Mouse (Mus musculus) erythroblast, embryonic 14.5 days (primary cell): ENCODE results near the gene Cmtr1. TPM values are rescaled to one million over a fixed set of nuclear protein-coding genes. Genes with fewer than 3 reads are reported as not detected.

ENCODE experiments used
- H3K27me3 ChIP-seq: 2 replicates; pipeline ENCODE4 v1.6.1; 2012; ENCODE audit warnings: inconsistent platforms; ENCODE audit not compliant: control insufficient read depth
- H3K36me3 ChIP-seq: 2 replicates; pipeline ENCODE4 v1.6.1; 2012; ENCODE audit warnings: mild to moderate bottlenecking, inconsistent platforms; ENCODE audit not compliant: control insufficient read depth
- H3K4me1 ChIP-seq: 2 replicates; pipeline ENCODE4 v1.6.1; 2012; ENCODE audit warnings: inconsistent platforms; ENCODE audit not compliant: control insufficient read depth
- H3K4me3 ChIP-seq: replicated peaks from 2 replicates; pipeline ENCODE3; 2012; ENCODE audit warnings: moderate library complexity, mild to moderate bottlenecking, inconsistent platforms
- H3K9me3 ChIP-seq: 2 replicates; pipeline ENCODE4 v1.6.1; 2012; ENCODE audit warnings: low read length, inconsistent platforms, mixed read lengths; ENCODE audit not compliant: control insufficient read depth
- GATA1 ChIP-seq: IDR thresholded peaks from 2 replicates; pipeline ENCODE4 v1.6.1; 2012; ENCODE audit warnings: low read length, inconsistent platforms, mixed read lengths
- TAL1 ChIP-seq: IDR thresholded peaks from 3 replicates; pipeline ENCODE4 v1.6.1; 2012; ENCODE audit warnings: low read length, inconsistent platforms, mixed read lengths
- polyA plus RNA-seq: library from polyadenylated mRNA; stranded (reverse); fragments of >175 nt; gene quantifications from 2 replicates; pipeline ENCODE4 v1.2.3, GENCODE M21; 2012

Gene Cmtr1
- polyA plus RNA-seq, 1 experiment = 4.5 TPM

DNA sequence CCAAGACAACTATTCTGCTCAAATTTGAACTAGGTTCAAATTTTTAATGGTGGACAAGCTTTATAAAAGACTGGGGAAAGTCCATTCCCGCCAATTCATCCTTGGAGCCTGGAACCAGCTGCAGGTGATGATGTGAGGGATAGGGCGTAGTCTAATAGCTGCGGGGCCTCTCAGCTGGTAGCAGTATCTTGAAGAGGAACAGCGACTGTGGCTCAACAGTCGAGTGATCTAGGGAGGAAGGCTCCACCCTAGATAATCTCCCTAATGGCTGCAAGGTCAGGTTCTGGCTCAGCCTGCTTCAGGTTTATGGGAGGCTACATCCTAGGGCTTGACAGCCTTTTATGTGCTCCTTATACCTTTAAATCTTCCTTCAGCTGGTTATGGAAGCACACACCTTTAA, 30.8 kb upstream of the Cmtr1 start:
- H3K4me1 ChIP-seq = peaks cover 48% of the 10 kb centered on the region
- TF ChIP-seq GATA1 = 0 out of 2 replicates have a peak, but pooled peaks have one; percentile 21
- no peak for TF ChIP-seq TAL1
- no peaks in the 10 kb centered on the region for H3K27me3 ChIP-seq
- H3K9me3 ChIP-seq = no peaks in the 10 kb centered on the region
- H3K36me3 ChIP-seq = peaks cover 99% of the 10 kb centered on the region
- peak overlapping the region; percentile 19 for H3K4me3 ChIP-seq

DNA sequence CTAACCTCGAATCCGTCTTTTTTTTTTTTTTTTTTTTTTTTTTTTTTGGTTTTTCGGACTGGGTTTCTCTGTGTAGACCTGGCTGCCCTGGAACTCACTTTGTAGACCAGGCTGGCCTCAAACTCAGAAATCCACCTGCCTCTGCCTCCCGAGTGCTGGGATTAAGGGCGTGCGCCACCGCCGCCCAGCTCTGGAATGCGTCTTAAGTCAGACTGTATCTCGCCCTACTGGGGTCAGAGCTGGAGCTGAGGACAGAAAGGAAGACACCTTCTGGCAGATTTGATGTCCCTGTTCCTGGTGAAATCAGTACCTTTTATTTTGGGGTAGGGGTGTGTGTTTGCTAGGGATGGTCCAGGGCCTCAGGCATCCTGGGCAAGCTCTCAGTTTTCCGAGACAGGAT, 28.1 kb upstream of the Cmtr1 start:
- Histone ChIP-seq H3K27me3 (no peaks in the 10 kb centered on the region), H3K36me3 (peaks cover 99% of the 10 kb centered on the region), H3K9me3 (no peaks in the 10 kb centered on the region), H3K4me1 (peaks cover 66% of the 10 kb centered on the region), H3K4me3 (no peak overlapping the region)
- no peak for TF ChIP-seq GATA1
- TF ChIP-seq TAL1 = no peak

GRCm38 (mm10) chr17:29635492-29635891, 24.9 kb upstream of the Cmtr1 start:
- no peaks in the 10 kb centered on the region for H3K27me3 ChIP-seq
- H3K36me3 ChIP-seq = peaks cover 99% of the 10 kb centered on the region
- no peak overlapping the region for H3K4me3 ChIP-seq
- TF ChIP-seq TAL1 (no peak), GATA1 (no peak)
- no peaks in the 10 kb centered on the region for H3K9me3 ChIP-seq
- peaks cover 62% of the 10 kb centered on the region for H3K4me1 ChIP-seq

GRCm38 (mm10) chr17:29636118-29636517, 24.3 kb upstream of the Cmtr1 start:
- Histone ChIP-seq H3K36me3 (peaks cover 99% of the 10 kb centered on the region), H3K9me3 (no peaks in the 10 kb centered on the region), H3K4me1 (peaks cover 57% of the 10 kb centered on the region), H3K27me3 (no peaks in the 10 kb centered on the region), H3K4me3 (no peak overlapping the region)
- TF ChIP-seq GATA1 (no peak), TAL1 (no peak)

DNA sequence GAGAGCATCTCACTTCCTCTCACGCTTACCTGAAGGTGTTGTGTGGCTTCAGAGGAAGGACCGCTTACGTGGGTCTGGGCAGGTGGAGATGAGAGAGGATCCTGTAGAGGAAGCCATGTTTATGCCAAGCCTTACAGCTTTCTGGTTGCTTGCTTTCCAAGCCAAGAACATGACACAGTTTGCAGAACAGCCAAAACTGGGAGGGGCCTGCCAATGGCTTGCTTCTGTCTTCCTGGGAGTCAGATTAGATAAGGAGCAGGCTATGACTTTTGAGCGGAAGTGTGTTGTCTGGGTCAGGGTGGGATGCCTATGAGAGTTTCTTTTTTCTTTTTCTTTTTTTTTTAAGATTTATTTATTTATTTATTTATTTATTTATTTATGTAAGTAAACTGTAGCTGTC, 23.0 kb upstream of the Cmtr1 start:
- H3K9me3 ChIP-seq = no peaks in the 10 kb centered on the region
- H3K27me3 ChIP-seq = no peaks in the 10 kb centered on the region
- H3K4me3 ChIP-seq = no peak overlapping the region
- H3K36me3 ChIP-seq = peaks cover 99% of the 10 kb centered on the region
- TF ChIP-seq TAL1 (no peak), GATA1 (no peak)
- H3K4me1 ChIP-seq = peaks cover 52% of the 10 kb centered on the region

- H3K36me3 ChIP-seq = peaks cover 99% of the 10 kb centered on the region
- H3K27me3 ChIP-seq = no peaks in the 10 kb centered on the region
- H3K9me3 ChIP-seq = no peaks in the 10 kb centered on the region
- H3K4me3 ChIP-seq = peak overlapping the region; percentile 40
- TF ChIP-seq TAL1 (no peak), GATA1 (no peak)
- peaks cover 52% of the 10 kb centered on the region for H3K4me1 ChIP-seq
These were observed 22.5 kb upstream of the Cmtr1 start for GRCm38 (mm10) chr17:29637895-29638294.

- no peak overlapping the region for H3K4me3 ChIP-seq
- H3K36me3 ChIP-seq = peaks cover 88% of the 10 kb centered on the region
- no peaks in the 10 kb centered on the region for H3K27me3 ChIP-seq
- H3K4me1 ChIP-seq = peaks cover 42% of the 10 kb centered on the region
- TF ChIP-seq TAL1 (no peak), GATA1 (no peak)
- H3K9me3 ChIP-seq = no peaks in the 10 kb centered on the region
These were observed 19.4 kb upstream of the Cmtr1 start for GRCm38 (mm10) chr17:29640971-29641370.

DNA sequence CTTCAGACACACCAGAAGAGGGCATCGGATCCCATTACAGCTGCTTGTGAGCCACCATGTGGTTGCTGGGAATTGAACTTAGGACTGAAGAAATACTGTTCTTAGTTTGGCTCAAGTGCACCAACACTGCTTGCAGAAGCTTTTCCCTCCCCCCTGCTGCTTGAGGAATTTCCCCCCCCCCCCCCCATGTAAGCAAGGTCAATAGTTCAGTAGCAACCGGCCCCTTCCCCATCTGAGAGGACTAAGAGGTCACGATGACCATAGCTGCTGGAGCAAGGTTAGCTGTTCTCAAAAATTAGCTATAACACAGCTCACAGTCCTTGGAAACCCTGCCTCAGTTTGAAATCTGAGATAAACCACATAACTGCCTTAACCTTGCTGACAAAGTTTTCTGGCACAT, 18.2 kb upstream of the Cmtr1 start:
- Histone ChIP-seq H3K4me3 (no peak overlapping the region), H3K9me3 (no peaks in the 10 kb centered on the region), H3K27me3 (no peaks in the 10 kb centered on the region), H3K36me3 (peaks cover 86% of the 10 kb centered on the region), H3K4me1 (peaks cover 29% of the 10 kb centered on the region)
- no peak for TF ChIP-seq TAL1
- TF ChIP-seq GATA1 = no peak

DNA sequence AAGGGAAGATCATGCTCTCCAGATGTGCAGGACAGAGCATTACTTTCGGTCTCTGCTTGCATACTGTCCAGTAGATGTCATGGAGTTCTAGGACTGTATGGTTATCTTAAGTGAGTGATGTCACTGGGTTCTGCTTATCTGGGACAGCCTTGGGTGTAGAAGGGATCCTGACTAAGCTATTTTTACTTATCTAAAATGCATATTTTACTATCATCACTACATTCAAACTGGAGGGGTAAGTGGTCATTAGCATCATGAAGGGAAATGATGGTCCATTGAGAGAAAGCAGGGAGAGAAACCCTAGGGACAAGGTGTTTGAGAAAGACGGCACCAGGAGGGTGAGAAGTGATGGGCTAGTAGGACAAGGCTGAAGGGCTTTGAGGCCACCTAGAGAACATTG, 2.1 kb upstream of the Cmtr1 start:
- TF ChIP-seq TAL1 (peak; percentile 86), GATA1 (peak; percentile 98)
- H3K4me3 ChIP-seq = peak overlapping the region; percentile 72
- H3K27me3 ChIP-seq = no peaks in the 10 kb centered on the region
- no peaks in the 10 kb centered on the region for H3K9me3 ChIP-seq
- H3K36me3 ChIP-seq = peaks cover 31% of the 10 kb centered on the region
- peaks cover 59% of the 10 kb centered on the region for H3K4me1 ChIP-seq

- H3K4me3 ChIP-seq = peak overlapping the region; percentile 90
These were observed 482 bp downstream of the Cmtr1 start for GRCm38 (mm10) chr17:29660762-29661391.

More at GRCm38 (mm10) chr17:29660762-29661391, 482 bp downstream of the Cmtr1 start:
- TF ChIP-seq TAL1 = no peak
- TF ChIP-seq GATA1 = no peak
- Histone ChIP-seq H3K36me3 (peaks cover 37% of the 10 kb centered on the region), H3K4me1 (peaks cover 61% of the 10 kb centered on the region), H3K9me3 (no peaks in the 10 kb centered on the region), H3K27me3 (no peaks in the 10 kb centered on the region)
